ENCODE assay signal across 12 mouse cellular contexts in genomic region chr11:115807306-115807705, GRCm38 (mm10). TPM values are rescaled to one million over a fixed set of nuclear protein-coding genes. Genes with fewer than 3 reads are reported as not detected.
DNase-seq lines count a peak whose midpoint lies in the region; ATAC-seq lines count a peak whose summit lies in the region.
"Had no signal": no experiment of that assay in that cellular context is flagged by ENCODE, and none has a peak within 500 bp of the region (broad histone marks: within the 10 kb centered on the region; RNA-seq: fewer than 3 reads in every experiment).

No protein-coding gene starts in this region.

- 86% methylated on average over 6 of the region's 6 CpGs for WGBS in heart, embryonic 12.5 days
- WGBS in midbrain, embryonic 10.5 days: 90% methylated on average over 6 of the region's 6 CpGs
- 82% methylated on average over 6 of the region's 6 CpGs for WGBS in midbrain, embryonic 11.5 days
- 82% methylated on average over 6 of the region's 6 CpGs for WGBS in midbrain, embryonic 12.5 days

- H3K4me1 ChIP-seq in heart, embryonic 12.5 days (replicated peaks): peaks cover 60% of the 10 kb centered on the region
- peaks cover 54% of the 10 kb centered on the region for H3K4me1 ChIP-seq in midbrain, embryonic 10.5 days
- H3K4me1 ChIP-seq in midbrain, embryonic 11.5 days (ENCODE audit: control insufficient read depth, insufficient read depth, low read length): peaks cover 24% of the 10 kb centered on the region
- H3K4me1 ChIP-seq in midbrain, embryonic 12.5 days: peaks cover 52% of the 10 kb centered on the region

- H3K4me3 ChIP-seq in heart, embryonic 12.5 days: no peak overlapping the region
- peak overlapping the region; percentile 12; the same call in 1 of the 2 replicates for H3K4me3 ChIP-seq in midbrain, embryonic 10.5 days
- no peak overlapping the region for H3K4me3 ChIP-seq in midbrain, embryonic 11.5 days (ENCODE audit: low read depth, low read length)
- H3K4me3 ChIP-seq in midbrain, embryonic 12.5 days: no peak overlapping the region

- H3K9me3 ChIP-seq in heart, embryonic 12.5 days (replicated peaks): no peaks in the 10 kb centered on the region
- H3K9me3 ChIP-seq in midbrain, embryonic 10.5 days (replicated peaks): no peaks in the 10 kb centered on the region
- H3K9me3 ChIP-seq in midbrain, embryonic 11.5 days (ENCODE audit: control insufficient read depth, low read length): no peaks in the 10 kb centered on the region
- H3K9me3 ChIP-seq in midbrain, embryonic 12.5 days: no peaks in the 10 kb centered on the region

- DNase-seq in heart, postnatal 14 days: no peak
- no peak for DNase-seq in midbrain, embryonic 10.5 days (ENCODE audit: low spot score)
- no peak for DNase-seq in midbrain, embryonic 11.5 days (ENCODE audit: low spot score, missing footprints)
- no peak for DNase-seq in cerebellum, adult 11-12 months
- DNase-seq in thymus, adult 18-20 months: no peak
- DNase-seq in adrenal gland, adult 8-10 months: no peak
- DNase-seq: B cell, adult 2 months; embryo, embryonic 11 days; lung, postnatal 36 days had no signal

- H3K36me3 ChIP-seq in heart, embryonic 12.5 days: peaks cover 75% of the 10 kb centered on the region
- H3K36me3 ChIP-seq in midbrain, embryonic 10.5 days: peaks cover 94% of the 10 kb centered on the region
- peaks cover 20% of the 10 kb centered on the region for H3K36me3 ChIP-seq in midbrain, embryonic 11.5 days (ENCODE audit: control insufficient read depth, insufficient read depth, low read length)
- peaks cover 62% of the 10 kb centered on the region for H3K36me3 ChIP-seq in midbrain, embryonic 12.5 days

- no peaks in the 10 kb centered on the region for H3K27me3 ChIP-seq in heart, embryonic 12.5 days (replicated peaks)
- H3K27me3 ChIP-seq in midbrain, embryonic 10.5 days (ENCODE audit: low read depth, poor library complexity, severe bottlenecking): no peaks in the 10 kb centered on the region
- no peaks in the 10 kb centered on the region for H3K27me3 ChIP-seq in midbrain, embryonic 11.5 days (ENCODE audit: control insufficient read depth, insufficient read depth, low read length)
- H3K27me3 ChIP-seq in midbrain, embryonic 12.5 days: no peaks in the 10 kb centered on the region
- H3K27me3 ChIP-seq: Patski had no signal

- H3K27ac ChIP-seq in heart, embryonic 12.5 days (ENCODE audit: poor library complexity, severe bottlenecking): peak overlapping the region; percentile 94; the same call in 1 of the 2 replicates
- peak overlapping the region; percentile 63; the same call in 1 of the 2 replicates for H3K27ac ChIP-seq in midbrain, embryonic 10.5 days (replicated peaks)
- H3K27ac ChIP-seq in midbrain, embryonic 11.5 days (ENCODE audit: low read depth, low read length): no peak overlapping the region
- peak overlapping the region; percentile 39 for H3K27ac ChIP-seq in midbrain, embryonic 12.5 days (replicated peaks)

- no peak overlapping the region for H3K4me2 ChIP-seq in heart, embryonic 12.5 days
- no peak overlapping the region for H3K4me2 ChIP-seq in midbrain, embryonic 11.5 days
- H3K4me2 ChIP-seq in midbrain, embryonic 12.5 days (replicated peaks): no peak overlapping the region

- intact Hi-C loops in heart, postnatal 14 days (cut with DNase I): no loop called here

- peak overlapping the region; percentile 44; the same call in 1 of the 2 replicates for H3K9ac ChIP-seq in heart, embryonic 12.5 days
- no peak overlapping the region for H3K9ac ChIP-seq in midbrain, embryonic 11.5 days (ENCODE audit: low read length)
- no peak overlapping the region for H3K9ac ChIP-seq in midbrain, embryonic 12.5 days (replicated peaks)

- no peak for ATAC-seq in heart, embryonic 12.5 days (ENCODE audit: insufficient number of reproducible peaks, low FRiP score)
- no peak for ATAC-seq in midbrain, embryonic 11.5 days (ENCODE audit: low FRiP score)
- no peak; the same call in 1 of the 2 replicates for ATAC-seq in midbrain, embryonic 12.5 days (ENCODE audit: low FRiP score, low read depth)
- ATAC-seq: Patski had no signal

RNA-seq across cellular contexts. Expression of gene Caskin2, which starts 6.1 kb away (rescaled TPM):
- 23.5 and 25.3 TPM in 2 replicates for polyA plus RNA-seq in heart, embryonic 12.5 days (2016; fragmentation: Nextera tagmentation; extraction: Ambion mirVana)
- total RNA-seq in heart, postnatal 14 days (2021): 10 to 100 TPM; 54.0 to 54.9 TPM
- 17.5 and 18.6 TPM in 2 replicates for polyA plus RNA-seq in midbrain, embryonic 10.5 days (2016; fragmentation: Nextera tagmentation; extraction: Ambion mirVana)
- 10.4 and 11.7 TPM in 2 replicates for polyA plus RNA-seq in midbrain, embryonic 11.5 days (2014; fragmentation: Nextera tagmentation; extraction: Ambion mirVana)
- polyA plus RNA-seq in midbrain, embryonic 12.5 days (2016; fragmentation: Nextera tagmentation; extraction: Ambion mirVana): 15.5 and 17.0 TPM in 2 replicates
- total RNA-seq in adrenal gland, adult 8-10 months (2022): 10 to 100 TPM; 60.6 to 97.3 (median 78.2) TPM

RNA-seq across cellular contexts. Expression of gene Tsen54, which starts 7.2 kb away (rescaled TPM):
- 23.0 and 29.2 TPM in 2 replicates for polyA plus RNA-seq in heart, embryonic 12.5 days (2016; fragmentation: Nextera tagmentation; extraction: Ambion mirVana)
- 10 to 100 TPM in 1 of 2 experiments, 1 to 10 TPM in 1; 8.7 to 12.1 TPM for total RNA-seq in heart, postnatal 14 days (2021)
- 35.3 and 39.7 TPM in 2 replicates for polyA plus RNA-seq in midbrain, embryonic 10.5 days (2016; fragmentation: Nextera tagmentation; extraction: Ambion mirVana)
- polyA plus RNA-seq in midbrain, embryonic 11.5 days (2014; fragmentation: Nextera tagmentation; extraction: Ambion mirVana): 20.8 and 21.7 TPM in 2 replicates
- 27.9 and 30.9 TPM in 2 replicates for polyA plus RNA-seq in midbrain, embryonic 12.5 days (2016; fragmentation: Nextera tagmentation; extraction: Ambion mirVana)
- total RNA-seq in adrenal gland, adult 8-10 months (2022): 10 to 100 TPM; 20.0 to 32.2 (median 25.4) TPM

RNA-seq across cellular contexts. Expression of gene Llgl2, which starts 16.5 kb away (rescaled TPM):
- 22.5 and 25.8 TPM in 2 replicates for polyA plus RNA-seq in heart, embryonic 12.5 days (2016; fragmentation: Nextera tagmentation; extraction: Ambion mirVana)
- 10 to 100 TPM; 15.0 to 18.2 TPM for total RNA-seq in heart, postnatal 14 days (2021)
- polyA plus RNA-seq in midbrain, embryonic 10.5 days (2016; fragmentation: Nextera tagmentation; extraction: Ambion mirVana): 5.5 and 5.9 TPM in 2 replicates
- 2.4 and 2.5 TPM in 2 replicates for polyA plus RNA-seq in midbrain, embryonic 11.5 days (2014; fragmentation: Nextera tagmentation; extraction: Ambion mirVana)
- polyA plus RNA-seq in midbrain, embryonic 12.5 days (2016; fragmentation: Nextera tagmentation; extraction: Ambion mirVana): 3.7 and 4.4 TPM in 2 replicates
- total RNA-seq in adrenal gland, adult 8-10 months (2022): 10 to 100 TPM; 10.5 to 13.4 (median 11.5) TPM

RNA-seq across cellular contexts. Expression of gene Tmem94, which starts 42.1 kb away (rescaled TPM):
- polyA plus RNA-seq in heart, embryonic 12.5 days (2016; fragmentation: Nextera tagmentation; extraction: Ambion mirVana): 52.4 and 52.5 TPM in 2 replicates
- 100 to 1,000 TPM; 103 to 111 TPM for total RNA-seq in heart, postnatal 14 days (2021)
- polyA plus RNA-seq in midbrain, embryonic 10.5 days (2016; fragmentation: Nextera tagmentation; extraction: Ambion mirVana): 39.6 and 45.2 TPM in 2 replicates
- polyA plus RNA-seq in midbrain, embryonic 11.5 days (2014; fragmentation: Nextera tagmentation; extraction: Ambion mirVana): 15.1 and 16.7 TPM in 2 replicates
- 42.4 and 47.0 TPM in 2 replicates for polyA plus RNA-seq in midbrain, embryonic 12.5 days (2016; fragmentation: Nextera tagmentation; extraction: Ambion mirVana)
- total RNA-seq in adrenal gland, adult 8-10 months (2022): 100 to 1,000 TPM in 2 of 4 experiments, 10 to 100 TPM in 2; 83.2 to 102 (median 95.5) TPM

RNA-seq across cellular contexts. Expression of gene Myo15b, which starts 50.9 kb away (rescaled TPM):
- 0.17 and 0.37 TPM in 2 replicates for polyA plus RNA-seq in heart, embryonic 12.5 days (2016; fragmentation: Nextera tagmentation; extraction: Ambion mirVana)
- under 1 TPM; 0.07 to 0.14 TPM for total RNA-seq in heart, postnatal 14 days (2021)
- 0.12 and 0.21 TPM in 2 replicates for polyA plus RNA-seq in midbrain, embryonic 10.5 days (2016; fragmentation: Nextera tagmentation; extraction: Ambion mirVana)
- not detected in 2 replicates for polyA plus RNA-seq in midbrain, embryonic 11.5 days (2014; fragmentation: Nextera tagmentation; extraction: Ambion mirVana)
- 0.13 and 0.37 TPM in 2 replicates for polyA plus RNA-seq in midbrain, embryonic 12.5 days (2016; fragmentation: Nextera tagmentation; extraction: Ambion mirVana)
- total RNA-seq in adrenal gland, adult 8-10 months (2022): 1 to 10 TPM in 1 of 4 experiments, under 1 TPM in 2, not detected in 1; 0.09 to 1.1 (median 0.32) TPM
